Mouse (Mus musculus): Measurements from ENCODE around the gene Htra3. TPM values are rescaled to one million over a fixed set of nuclear protein-coding genes. Genes with fewer than 3 reads are reported as not detected.

Gene Htra3
- total and polyA plus RNA-seq, 2 experiments from 2014 or later, result 13.2 to 16.4 TPM

- 93% methylated on average over 1 of the region's 1 CpGs for whole genome bisulfite sequencing
- Histone ChIP-seq H3K4me1 (ENCODE audit: insufficient read depth) (no peaks in the 10 kb centered on the region), H3K4me3 (ENCODE audit: low read depth, low read length) (no peak overlapping the region), H3K9me3 (ENCODE audit: low read length) (no peaks in the 10 kb centered on the region), H3K27ac (ENCODE audit: low read depth, low read length) (no peak overlapping the region), H3K27me3 (ENCODE audit: insufficient read depth, low read length) (no peaks in the 10 kb centered on the region), H3K36me3 (ENCODE audit: insufficient read depth) (no peaks in the 10 kb centered on the region), H3K4me2 (ENCODE audit: low read depth) (no peak overlapping the region), H3K9ac (no peak overlapping the region)
- DNase-seq, result no peak
- TF ChIP-seq CTCF (IDR thresholded peaks at IDR 0.05; ENCODE audit: low read depth), result no peak
- no peak for ATAC-seq
These were observed 32.7 kb downstream of the Htra3 start for GRCm38 (mm10) chr5:35646927-35647326.

DNA sequence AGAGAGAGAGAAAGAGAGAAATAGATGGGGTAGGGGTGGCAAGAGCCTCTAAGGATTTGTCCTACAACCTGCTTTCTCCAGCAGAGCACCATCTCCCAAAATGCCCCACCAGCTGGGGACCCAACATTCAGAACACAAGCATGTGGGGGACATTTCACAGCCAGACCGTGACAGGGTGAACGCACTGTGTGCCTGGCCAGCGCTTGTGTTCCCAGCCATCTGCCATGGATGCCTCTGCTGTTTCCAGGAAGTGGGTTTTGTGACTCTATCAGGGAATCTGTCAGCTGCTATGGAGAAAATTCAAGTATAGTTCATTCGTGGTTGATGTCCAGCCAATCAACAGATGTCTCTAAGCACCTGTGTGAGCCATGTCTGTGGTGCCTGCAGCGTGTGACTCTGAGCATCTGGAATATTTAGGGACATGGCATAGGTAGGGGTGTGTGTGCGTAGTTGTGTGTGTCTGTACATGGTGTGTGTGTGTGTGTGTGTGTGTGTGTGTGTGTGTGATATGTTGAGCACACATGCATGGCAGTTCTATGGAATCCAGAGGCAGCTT lies 33.6 kb downstream of the Htra3 start:
- no peaks in the 10 kb centered on the region for H3K9me3 ChIP-seq (ENCODE audit: low read length)
- H3K4me2 ChIP-seq (ENCODE audit: low read depth), result no peak overlapping the region
- H3K27ac ChIP-seq (ENCODE audit: low read depth, low read length), result no peak overlapping the region
- H3K27me3 ChIP-seq (ENCODE audit: insufficient read depth, low read length), result no peaks in the 10 kb centered on the region
- WGBS, result 73% methylated on average over 6 of the region's 6 CpGs
- no peak overlapping the region for H3K4me3 ChIP-seq (ENCODE audit: low read depth, low read length)
- no peaks in the 10 kb centered on the region for H3K36me3 ChIP-seq (ENCODE audit: insufficient read depth)
- ATAC-seq (peak; percentile 48), DNase-seq (peak; percentile 22)
- no peak overlapping the region for H3K9ac ChIP-seq
- H3K4me1 ChIP-seq (ENCODE audit: insufficient read depth), result no peaks in the 10 kb centered on the region
- no peak for TF ChIP-seq CTCF (IDR thresholded peaks at IDR 0.05; ENCODE audit: low read depth)

- Histone ChIP-seq H3K27ac (ENCODE audit: low read depth, low read length) (no peak overlapping the region), H3K27me3 (ENCODE audit: insufficient read depth, low read length) (no peaks in the 10 kb centered on the region), H3K36me3 (ENCODE audit: insufficient read depth) (no peaks in the 10 kb centered on the region), H3K9me3 (ENCODE audit: low read length) (no peaks in the 10 kb centered on the region), H3K9ac (no peak overlapping the region), H3K4me3 (ENCODE audit: low read depth, low read length) (no peak overlapping the region), H3K4me1 (ENCODE audit: insufficient read depth) (no peaks in the 10 kb centered on the region), H3K4me2 (ENCODE audit: low read depth) (no peak overlapping the region)
- no peak for TF ChIP-seq CTCF (IDR thresholded peaks at IDR 0.05; ENCODE audit: low read depth)
- no peak for DNase-seq
- WGBS, result 61% methylated on average over 4 of the region's 4 CpGs
- no peak for ATAC-seq
These were observed 35.5 kb downstream of the Htra3 start for GRCm38 (mm10) chr5:35644082-35644481.

DNA sequence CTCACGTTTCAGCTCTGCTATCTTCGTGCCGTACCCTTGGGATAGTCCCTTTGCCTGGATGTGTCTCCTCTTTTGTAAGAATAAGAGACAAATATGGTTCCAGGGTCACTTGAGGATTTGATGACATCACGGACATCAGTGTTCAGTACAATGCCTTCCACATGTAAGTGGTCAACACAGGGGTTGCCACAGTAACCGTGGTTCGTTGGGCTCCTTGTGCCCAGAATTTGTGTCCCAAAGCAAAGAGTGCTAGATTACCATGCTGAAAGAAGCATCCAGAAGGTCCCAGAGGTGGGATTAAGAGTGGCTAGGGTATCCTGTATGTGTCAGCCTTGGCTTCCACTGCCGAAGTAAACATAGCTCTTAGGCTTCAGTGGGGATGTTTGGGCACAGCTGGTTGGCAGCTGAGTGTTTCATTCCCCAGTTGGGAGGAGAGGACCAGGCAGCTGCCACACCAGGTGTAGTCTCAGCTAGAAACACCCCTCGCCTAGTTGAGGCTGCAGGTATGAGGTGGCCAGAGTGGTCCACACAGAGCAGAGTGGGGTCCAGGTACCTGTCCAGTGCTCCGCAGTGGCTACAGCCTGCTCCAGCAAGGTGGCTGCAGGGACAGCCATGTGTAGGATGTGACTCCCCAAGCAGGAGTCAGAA lies 36.1 kb downstream of the Htra3 start:
- Histone ChIP-seq H3K4me2 (ENCODE audit: low read depth) (no peak overlapping the region), H3K9ac (no peak overlapping the region), H3K27me3 (ENCODE audit: insufficient read depth, low read length) (no peaks in the 10 kb centered on the region), H3K4me3 (ENCODE audit: low read depth, low read length) (no peak overlapping the region), H3K27ac (ENCODE audit: low read depth, low read length) (no peak overlapping the region), H3K36me3 (ENCODE audit: insufficient read depth) (no peaks in the 10 kb centered on the region), H3K9me3 (ENCODE audit: low read length) (no peaks in the 10 kb centered on the region), H3K4me1 (ENCODE audit: insufficient read depth) (no peaks in the 10 kb centered on the region)
- ATAC-seq (no peak), DNase-seq (no peak)
- 82% methylated on average over 9 of the region's 9 CpGs for WGBS
- no peak for TF ChIP-seq CTCF (IDR thresholded peaks at IDR 0.05; ENCODE audit: low read depth)

DNA sequence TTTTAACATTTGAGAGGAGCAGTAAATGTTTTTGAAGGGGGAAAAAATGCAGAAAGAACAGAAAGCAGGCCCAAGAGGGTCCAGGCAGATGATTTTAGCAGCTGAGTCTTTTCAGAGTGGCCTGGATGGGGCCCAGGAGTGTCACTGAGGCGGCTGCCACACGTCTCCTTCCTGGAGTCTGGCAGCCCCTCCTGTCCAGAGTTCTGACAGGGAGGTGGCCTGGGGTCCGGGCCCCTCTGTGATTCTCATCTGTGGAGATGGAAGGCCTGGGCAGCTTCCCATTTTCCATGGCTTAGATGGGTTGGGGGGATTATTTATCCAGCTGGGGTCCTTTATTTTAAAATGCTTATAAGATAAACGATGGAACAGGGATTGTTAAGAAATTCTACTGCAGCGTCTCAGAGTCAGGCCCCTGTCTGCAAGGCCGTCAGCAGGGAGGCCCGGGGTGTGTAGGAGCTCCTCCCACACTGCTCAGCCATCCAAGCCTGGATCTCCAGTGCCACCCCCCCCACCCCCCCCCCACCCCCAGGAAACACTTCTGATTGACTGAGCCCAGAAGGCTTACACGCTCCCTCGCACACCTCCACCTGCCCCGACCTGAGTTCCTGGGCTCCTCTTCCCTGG lies 37.5 kb downstream of the Htra3 start:
- no peak overlapping the region for H3K4me2 ChIP-seq (ENCODE audit: low read depth)
- whole genome bisulfite sequencing, result 58% methylated on average over 10 of the region's 10 CpGs
- TF ChIP-seq CTCF (IDR thresholded peaks at IDR 0.05; ENCODE audit: low read depth), result no peak
- no peak for ATAC-seq
- no peaks in the 10 kb centered on the region for H3K36me3 ChIP-seq (ENCODE audit: insufficient read depth)
- no peaks in the 10 kb centered on the region for H3K27me3 ChIP-seq (ENCODE audit: insufficient read depth, low read length)
- H3K9me3 ChIP-seq (ENCODE audit: low read length), result no peaks in the 10 kb centered on the region
- H3K4me1 ChIP-seq (ENCODE audit: insufficient read depth), result no peaks in the 10 kb centered on the region
- DNase-seq, result no peak
- H3K4me3 ChIP-seq (ENCODE audit: low read depth, low read length), result no peak overlapping the region
- H3K9ac ChIP-seq, result no peak overlapping the region
- H3K27ac ChIP-seq (ENCODE audit: low read depth, low read length), result no peak overlapping the region

DNA sequence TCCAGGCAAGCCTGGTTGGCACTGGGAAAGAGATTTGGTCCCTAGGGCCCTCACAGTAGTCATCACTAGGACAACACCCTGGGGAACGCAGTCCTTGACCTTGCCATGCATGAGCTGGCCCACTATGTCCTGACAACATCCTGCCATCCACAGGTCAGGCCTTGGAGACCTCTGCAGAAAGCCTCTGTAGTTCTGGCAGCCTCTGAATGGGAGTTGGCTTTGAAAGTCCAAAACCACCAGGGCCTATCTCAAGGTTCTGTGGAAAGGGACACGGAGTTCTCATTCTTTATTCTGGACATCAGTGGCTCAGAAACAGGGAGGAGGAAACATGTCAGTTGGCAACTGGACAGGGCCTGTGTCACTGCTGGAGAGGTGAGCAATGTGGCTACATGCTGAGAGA lies 43.6 kb downstream of the Htra3 start:
- no peak overlapping the region for H3K4me3 ChIP-seq (ENCODE audit: low read depth, low read length)
- H3K4me1 ChIP-seq (ENCODE audit: insufficient read depth), result no peaks in the 10 kb centered on the region
- ATAC-seq (no peak), DNase-seq (no peak)
- no peak overlapping the region for H3K27ac ChIP-seq (ENCODE audit: low read depth, low read length)
- H3K4me2 ChIP-seq (ENCODE audit: low read depth), result no peak overlapping the region
- no peak for TF ChIP-seq CTCF (IDR thresholded peaks at IDR 0.05; ENCODE audit: low read depth)
- no peaks in the 10 kb centered on the region for H3K36me3 ChIP-seq (ENCODE audit: insufficient read depth)
- H3K9ac ChIP-seq, result no peak overlapping the region
- 86% methylated on average over 2 of the region's 2 CpGs for WGBS
- no peaks in the 10 kb centered on the region for H3K27me3 ChIP-seq (ENCODE audit: insufficient read depth, low read length)
- no peaks in the 10 kb centered on the region for H3K9me3 ChIP-seq (ENCODE audit: low read length)

- WGBS, result 82% methylated on average over 6 of the region's 6 CpGs
- H3K4me3 ChIP-seq (ENCODE audit: low read depth, low read length), result no peak overlapping the region
- no peak for ATAC-seq
- no peaks in the 10 kb centered on the region for H3K9me3 ChIP-seq (ENCODE audit: low read length)
- H3K4me1 ChIP-seq (ENCODE audit: insufficient read depth), result no peaks in the 10 kb centered on the region
- no peak overlapping the region for H3K9ac ChIP-seq
- H3K27ac ChIP-seq (ENCODE audit: low read depth, low read length), result no peak overlapping the region
- H3K27me3 ChIP-seq (ENCODE audit: insufficient read depth, low read length), result no peaks in the 10 kb centered on the region
- no peak for TF ChIP-seq CTCF (IDR thresholded peaks at IDR 0.05; ENCODE audit: low read depth)
- DNase-seq, result no peak
- H3K4me2 ChIP-seq (ENCODE audit: low read depth), result no peak overlapping the region
- no peaks in the 10 kb centered on the region for H3K36me3 ChIP-seq (ENCODE audit: insufficient read depth)
These were observed 46.7 kb downstream of the Htra3 start for GRCm38 (mm10) chr5:35632841-35633240.

All from forebrain, postnatal 0 days (tissue).